Mouse (Mus musculus): ENCODE results near the gene Nckap5.

GRCm38 (mm10) chr1:126802405-126802804 is 28.2 kb downstream of the Nckap5 start:
- no peak for TF ChIP-seq CTCF (IDR thresholded peaks at IDR 0.05; ENCODE audit: low read depth)
- no peak for TF ChIP-seq EP300 (IDR thresholded peaks at IDR 0.05; ENCODE audit: low read depth)

Measured in liver, embryonic 14.5 days (tissue).